Mouse (Mus musculus) cortical plate, adult 2 months (tissue): ENCODE measurements at regions not wholly inside any gene's neighbourhood (a gene's known extent, or its start where the extent isn't known, plus 50 kb on each side); places are given as distances from the start of the nearest gene placed in this dataset.

Experiments used
- CTCF ChIP-seq: fragments of 200-500 bp; IDR thresholded peaks from 2 replicates; pipeline ENCODE4 v1.5.1; 2011; ENCODE audit warnings: mild to moderate bottlenecking, control low read depth, low read length; ENCODE audit not compliant: insufficient read depth; ENCODE audit errors: extremely low read depth
- POLR2A ChIP-seq: fragments of 200-500 bp; IDR thresholded peaks from 2 replicates; pipeline ENCODE4 v1.6.1; 2011; ENCODE audit warnings: mild to moderate bottlenecking, low read length, control low read depth; ENCODE audit not compliant: insufficient read depth; ENCODE audit errors: extremely low read depth

GRCm38 (mm10) chr13:101253698-101254468 is 420.7 kb upstream of the Slc30a5 start:
- TF ChIP-seq POLR2A (no peak), CTCF (no peak)
